Mouse (Mus musculus) spleen, adult 18-20 months (tissue): Measurements from ENCODE around the gene Brpf3.
"Not testable (repeated sequence)": the region's sequence is repeated elsewhere in the genome, so short reads cannot be mapped to it uniquely, and the experiment has no call there.

ENCODE experiments used
- DNase-seq, 2 experiments: peaks; one replicate each; pipeline ENCODE4 v3.0.0; 2022; ENCODE audit warnings: mixed read lengths in 2 of 2

Gene Brpf3

DNA sequence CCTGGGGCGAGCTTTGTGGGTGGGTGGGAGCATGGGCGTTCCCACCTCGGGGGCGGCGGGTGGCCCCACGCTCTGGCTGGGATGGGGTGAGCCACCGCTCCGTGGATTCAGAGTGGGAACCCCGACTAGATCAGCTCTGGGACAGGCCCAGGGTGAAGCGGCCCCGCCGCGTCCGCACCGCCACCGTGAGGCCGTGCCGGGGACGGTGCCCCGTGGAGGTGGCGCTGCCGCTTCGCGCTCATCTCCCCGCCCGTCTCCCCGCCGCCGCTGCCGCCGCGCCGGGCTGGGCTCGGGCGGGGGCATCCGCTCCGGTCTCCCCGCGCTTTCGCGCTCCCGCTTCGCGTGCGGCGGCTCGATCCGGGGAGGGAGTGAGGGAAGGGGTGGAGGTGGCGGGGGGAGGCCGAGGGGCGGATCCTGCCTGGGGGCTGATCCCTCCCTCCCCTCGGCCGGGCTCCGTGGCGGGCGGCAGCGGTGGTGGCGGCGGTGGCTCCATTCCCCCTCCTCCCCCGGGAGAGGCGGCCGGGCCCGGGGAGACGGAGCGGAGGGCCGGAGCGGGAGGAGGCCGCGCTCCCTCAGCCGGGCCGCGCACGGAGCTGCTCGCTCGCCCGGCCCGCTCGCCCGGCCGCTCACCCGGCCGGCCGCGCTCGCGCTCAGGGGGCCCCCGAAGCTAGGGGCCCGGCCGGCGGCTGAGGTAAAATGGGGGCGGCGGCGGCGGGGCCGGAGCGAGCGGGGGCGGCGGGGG lies at the start of gene Brpf3:
Brpf3 (plus strand) TSS at position 420 of the 742 bp plus-strand sequence.
- peak; percentile 68 to 81 for DNase-seq

- no peak for DNase-seq
These were observed 44.4 kb upstream of the Brpf3 start for GRCm38 (mm10) chr17:28756447-28756846.

DNA sequence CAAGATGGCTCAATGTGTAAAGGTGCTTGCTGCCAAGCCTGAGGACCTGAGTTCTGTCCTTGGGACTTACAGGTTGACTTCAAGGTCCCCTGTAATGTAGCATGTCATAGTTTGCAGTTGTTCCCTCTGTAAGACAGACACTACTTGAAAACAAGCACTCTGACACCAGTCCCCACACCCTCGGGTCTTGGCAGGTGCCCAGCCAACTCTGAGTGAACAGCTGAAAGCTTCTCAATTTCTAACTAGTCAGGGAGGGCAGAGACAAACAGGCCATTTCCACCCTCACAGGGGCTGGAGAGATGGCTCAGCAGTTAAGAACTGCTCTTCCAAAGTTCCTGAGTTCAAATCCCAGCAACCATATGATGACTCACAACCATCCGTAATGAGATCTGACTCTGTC lies 43.4 kb upstream of the Brpf3 start:
- DNase-seq, result no peak

- DNase-seq, result no peak
These were observed 40.1 kb upstream of the Brpf3 start for GRCm38 (mm10) chr17:28760736-28761312.

DNA sequence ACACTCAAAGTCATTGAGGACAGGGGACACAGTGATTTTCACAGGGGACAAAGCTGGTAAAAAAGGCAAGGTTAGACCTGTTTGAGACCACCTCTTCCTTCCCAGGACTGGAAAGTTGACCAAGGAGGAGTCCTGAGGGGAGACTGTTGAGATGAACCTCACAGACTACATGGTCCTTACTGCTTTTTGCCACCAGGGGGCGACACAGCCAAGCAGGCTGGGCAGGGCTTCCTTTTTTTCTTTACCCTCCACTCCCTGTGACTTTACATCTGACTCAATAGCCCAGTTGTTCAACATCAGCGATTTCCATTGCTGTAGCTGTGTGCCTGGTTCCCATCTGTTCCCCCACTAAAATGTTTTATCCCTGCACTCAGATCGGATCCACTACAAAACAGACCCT lies 39.0 kb upstream of the Brpf3 start:
- DNase-seq, result peak; percentile 54 to 72

- DNase-seq, result no peak
These were observed 34.7 kb upstream of the Brpf3 start for GRCm38 (mm10) chr17:28766203-28766602.

DNA sequence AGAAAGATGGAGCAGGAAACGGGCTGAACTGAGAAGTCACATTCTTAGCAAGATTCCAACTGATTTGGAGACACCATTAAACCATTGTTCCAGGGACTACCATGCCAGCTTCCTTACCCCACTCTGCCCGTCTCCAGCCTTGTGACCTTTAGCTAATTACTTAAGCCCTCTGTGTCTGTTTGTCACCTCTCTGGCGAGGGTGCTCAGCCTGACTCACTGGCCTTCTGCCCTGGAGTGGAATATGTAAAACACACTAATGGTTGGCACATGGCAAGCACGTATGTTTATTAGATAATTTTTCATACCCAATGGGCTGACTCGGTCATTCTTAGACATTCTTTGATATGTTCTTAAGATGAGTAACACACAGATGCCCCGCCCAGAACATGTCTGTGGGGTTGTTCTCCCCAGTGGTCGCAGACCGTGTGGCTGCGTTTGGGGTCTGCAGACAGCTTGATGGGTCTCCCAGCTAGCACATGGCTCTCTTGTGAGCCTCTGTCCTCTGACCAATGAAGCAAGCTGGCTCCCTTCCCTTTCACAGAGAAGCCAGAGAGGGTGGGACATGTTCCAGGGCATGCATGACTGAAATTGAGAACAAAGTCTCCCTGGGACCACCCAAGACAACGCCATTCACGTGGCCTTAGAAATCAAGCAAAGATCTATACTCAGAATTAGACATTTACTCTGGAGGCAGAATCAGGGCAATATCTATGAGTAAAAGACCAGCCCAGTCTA lies 33.9 kb upstream of the Brpf3 start:
- DNase-seq, result no peak

DNA sequence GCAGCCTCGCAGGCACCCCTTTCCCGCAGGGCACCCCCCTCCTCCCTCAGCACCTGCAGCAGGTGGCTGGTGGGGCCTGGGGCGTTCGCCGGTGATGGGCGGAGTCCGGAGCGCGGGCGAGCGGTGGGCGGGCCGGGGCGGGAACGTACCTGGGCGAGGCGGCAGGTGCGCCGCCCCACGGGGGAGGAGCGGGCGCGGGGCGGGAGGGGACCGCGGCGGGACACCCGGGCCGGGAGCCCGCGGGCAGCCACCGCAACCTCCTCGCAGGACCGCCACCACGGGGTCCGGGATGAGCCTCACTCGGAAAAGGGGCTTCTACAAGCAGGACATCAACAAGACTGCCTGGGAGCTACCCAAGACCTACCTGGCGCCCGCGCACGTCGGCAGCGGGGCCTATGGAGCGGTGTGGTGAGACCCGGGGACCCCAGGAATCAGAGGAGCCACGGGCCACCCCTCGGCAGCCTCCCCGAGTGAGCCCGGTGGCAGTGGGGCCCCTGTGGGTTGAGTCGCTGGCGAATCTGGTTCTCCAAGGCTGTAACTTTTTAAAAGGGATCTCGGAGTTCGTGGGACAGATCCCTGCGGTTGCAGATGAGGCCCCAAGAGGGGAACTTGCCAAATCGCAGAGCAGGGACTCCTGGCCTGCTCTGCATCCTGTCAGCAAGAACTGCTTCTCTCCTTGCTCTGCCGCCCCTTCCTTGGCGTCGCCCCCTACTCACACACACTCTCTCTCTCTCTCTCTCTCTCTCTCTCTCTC lies 31.6 kb upstream of the Brpf3 start, which contains the start of gene Mapk13:
Mapk13 (plus strand) TSS at position 177 of the 754 bp plus-strand sequence.
- no peak for DNase-seq

GRCm38 (mm10) chr17:28769875-28770421 lies 30.9 kb upstream of the Brpf3 start:
- no peak for DNase-seq

DNA sequence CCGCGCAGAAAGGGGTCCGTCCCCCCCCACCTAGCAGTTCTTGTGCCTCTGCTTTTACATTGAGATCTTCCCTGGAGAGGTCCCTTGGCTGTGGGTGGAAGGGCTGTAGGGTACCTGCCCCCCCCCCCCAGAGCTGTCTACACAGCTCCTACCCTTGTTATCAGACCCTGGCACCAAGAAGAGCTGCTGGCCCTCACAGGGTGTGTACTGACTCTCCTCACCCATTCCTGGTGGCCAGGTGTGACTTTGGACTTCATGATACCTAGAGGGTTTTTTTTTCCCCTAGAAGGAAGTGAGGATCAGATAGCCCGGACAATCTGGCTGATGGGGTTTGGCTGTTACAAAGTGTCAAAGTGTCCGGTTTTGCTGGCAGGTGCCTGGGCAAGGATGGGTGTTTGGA lies 29.6 kb upstream of the Brpf3 start:
- DNase-seq, result no peak

DNA sequence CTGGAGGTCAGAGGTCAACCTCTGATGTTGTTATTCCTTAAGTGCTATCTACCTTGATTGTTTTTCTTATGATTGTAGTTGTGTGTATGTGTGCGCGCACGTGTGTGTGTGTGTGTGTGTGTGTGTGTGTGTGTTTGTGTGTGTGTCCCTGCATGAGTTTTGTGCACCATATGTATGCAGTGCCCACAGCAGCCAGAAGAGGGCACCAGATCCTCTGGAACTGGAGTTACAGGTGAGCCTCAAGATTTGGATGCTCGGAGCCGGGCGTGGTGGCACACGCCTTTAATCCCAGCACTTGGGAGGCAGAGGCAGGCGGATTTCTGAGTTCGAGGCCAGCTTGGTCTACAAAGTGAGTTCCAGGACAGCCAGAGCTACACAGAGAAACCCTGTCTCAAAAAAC lies 26.6 kb upstream of the Brpf3 start:
- DNase-seq, result not testable (repeated sequence)

GRCm38 (mm10) chr17:28775161-28775560 lies 25.7 kb upstream of the Brpf3 start:
- no peak for DNase-seq

- no peak for DNase-seq
These were observed 24.1 kb upstream of the Brpf3 start for GRCm38 (mm10) chr17:28776817-28777216.

- DNase-seq, result no peak
These were observed 23.5 kb upstream of the Brpf3 start for GRCm38 (mm10) chr17:28777231-28778005.

- DNase-seq, result no peak
These were observed 21.2 kb upstream of the Brpf3 start for GRCm38 (mm10) chr17:28779735-28780134.

DNA sequence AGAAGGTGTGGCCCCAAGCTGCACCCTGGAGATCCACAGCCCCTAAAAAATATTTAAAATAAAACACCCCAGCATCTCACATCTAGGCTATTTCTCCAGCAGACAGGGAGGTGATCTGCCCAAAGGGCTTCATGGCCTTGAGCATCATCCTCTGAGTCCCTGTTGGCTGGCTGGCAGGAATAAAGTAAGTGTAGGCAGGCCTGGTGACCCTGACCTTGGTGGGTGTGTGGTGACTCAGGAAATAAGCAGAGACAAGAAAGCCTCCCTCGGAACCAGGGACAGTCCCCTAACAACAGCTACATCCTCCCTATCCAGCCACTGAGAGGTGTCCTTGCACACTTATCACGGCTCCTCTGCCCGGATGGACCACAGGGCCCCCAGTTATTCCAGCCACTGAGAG lies 20.1 kb upstream of the Brpf3 start:
- DNase-seq, result no peak

GRCm38 (mm10) chr17:28781290-28782045 lies 19.4 kb upstream of the Brpf3 start:
- DNase-seq, result no peak

- no peak for DNase-seq
These were observed 15.9 kb upstream of the Brpf3 start for GRCm38 (mm10) chr17:28785036-28785435.

GRCm38 (mm10) chr17:28787507-28787906 lies 13.4 kb upstream of the Brpf3 start:
- DNase-seq, result no peak

GRCm38 (mm10) chr17:28797031-28797430 lies 3.9 kb upstream of the Brpf3 start:
- DNase-seq, result no peak
